Mouse (Mus musculus) c-Kit-positive CD71-positive TER-119-negative erythroid progenitor cells, embryonic 14.5 days (primary cell): ENCODE measurements around the gene Vmn2r52.
"Not testable (repeated sequence)": the region's sequence is repeated elsewhere in the genome, so short reads cannot be mapped to it uniquely, and the experiment has no call there.

ENCODE experiments used
- DNase-seq: peaks from one replicate; pipeline ENCODE4 v3.0.0-alpha.2; 2013; ENCODE audit warnings: low read depth

Gene Vmn2r52

DNA sequence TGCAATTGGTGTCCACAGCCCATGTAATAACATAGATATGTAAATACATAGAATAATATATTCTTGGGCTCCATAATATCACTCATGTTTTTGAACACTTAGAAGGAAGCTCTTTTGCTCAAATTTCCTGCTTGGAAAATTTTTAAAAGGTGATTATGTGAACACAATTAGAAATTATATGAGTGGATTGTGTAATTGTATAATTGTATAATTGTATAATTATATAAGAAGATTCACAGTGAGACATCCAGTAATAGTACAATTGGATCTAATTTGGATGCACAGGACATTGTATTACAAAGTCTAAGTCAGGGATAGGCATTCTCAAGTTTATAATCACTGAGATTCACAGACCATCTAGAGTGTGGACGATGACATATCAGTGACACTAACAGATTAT lies at the start of gene Vmn2r52:
TSS of gene Vmn2r52 (minus strand) at position 101 of the 400 bp plus-strand sequence.
- no peak for DNase-seq

DNA sequence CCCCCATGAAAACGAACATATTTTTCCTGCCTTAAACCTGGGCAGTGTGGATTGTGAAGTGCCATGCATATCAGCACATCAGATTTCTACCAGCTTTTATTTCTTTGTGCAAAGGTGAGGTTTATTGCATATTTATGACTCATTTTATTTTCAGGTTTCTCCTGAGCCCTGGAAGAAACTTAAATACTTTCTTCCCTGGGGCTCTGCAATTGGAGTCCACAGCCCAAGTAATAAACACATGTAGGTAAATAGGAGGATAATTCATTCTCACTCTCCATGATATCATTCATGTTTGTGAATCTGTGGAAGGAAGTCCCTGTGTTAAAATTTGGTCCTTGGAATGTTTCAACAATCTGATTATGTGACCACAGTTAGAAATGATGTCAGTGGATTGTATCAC lies 70.7 kb downstream of the Vmn2r52 start, which contains the start of gene Vmn2r51:
TSS of gene Vmn2r51 (minus strand) at position 101 of the 400 bp plus-strand sequence.
- not testable (repeated sequence) for DNase-seq
